Mouse (Mus musculus) leukemia stem cell, adult 10-12 weeks (primary cell): Measurements from ENCODE around the gene Plcb3. TPM values are rescaled to one million over a fixed set of nuclear protein-coding genes. Genes with fewer than 3 reads are reported as not detected.

ENCODE experiments used
- polyA plus RNA-seq: library from polyadenylated mRNA; stranded (reverse); fragments of >175 nt; gene quantifications from 2 replicates; pipeline ENCODE4 v1.2.3, GENCODE M21; 2012; ENCODE audit warnings: low replicate concordance

Gene Plcb3
- polyA plus RNA-seq: 22.0 and 26.6 TPM in 2 replicates

GRCm38 (mm10) chr19:6975537-6976521, at the start of gene Plcb3:
TSS of gene Plcb3 (minus strand) at chr19:6976470.

GRCm38 (mm10) chr19:7019191-7019590, 42.9 kb upstream of the Plcb3 start, which contains the start of gene Fermt3:
TSS of gene Fermt3 (minus strand) at chr19:7019469.

GRCm38 (mm10) chr19:6996006-6996405, 19.7 kb upstream of the Plcb3 start, which contains the start of the genes Nudt22 and Trpt1:
TSS of gene Nudt22 (minus strand) at chr19:6996117.
TSS of gene Trpt1 (plus strand) at chr19:6996131.

GRCm38 (mm10) chr19:6992011-6992858, 16.0 kb upstream of the Plcb3 start, which contains the start of gene Dnajc4:
TSS of gene Dnajc4 (minus strand) at chr19:6992572.

GRCm38 (mm10) chr19:6987061-6987903, 11.0 kb upstream of the Plcb3 start, which contains the start of gene Vegfb:
TSS of gene Vegfb (minus strand) at chr19:6987651.

GRCm38 (mm10) chr19:6980381-6981093, 4.3 kb upstream of the Plcb3 start, which contains the start of gene Fkbp2:
TSS of gene Fkbp2 (minus strand) at chr19:6980501.

GRCm38 (mm10) chr19:6974211-6975205, 1.8 kb downstream of the Plcb3 start, which contains the start of gene Ppp1r14b:
TSS of gene Ppp1r14b (plus strand) at chr19:6974968.

GRCm38 (mm10) chr19:6942249-6942691, 34.0 kb downstream of the Plcb3 start, which contains the start of gene Gpr137:
TSS of gene Gpr137 (minus strand) at chr19:6942480.

GRCm38 (mm10) chr19:6941372-6942248, 34.7 kb downstream of the Plcb3 start, which contains the start of gene Bad:
TSS of gene Bad (plus strand) at chr19:6941861.

GRCm38 (mm10) chr19:6934195-6934977, 41.9 kb downstream of the Plcb3 start, which contains the start of gene Kcnk4:
TSS of gene Kcnk4 (minus strand) at chr19:6934515.

GRCm38 (mm10) chr19:6925307-6925573, 51.0 kb downstream of the Plcb3 start, which contains the start of gene Catsperz:
TSS of gene Catsperz (minus strand) at chr19:6925380.

GRCm38 (mm10) chr19:6921647-6922567, 54.4 kb downstream of the Plcb3 start, which contains the start of gene Esrra:
TSS of gene Esrra (minus strand) at chr19:6921813.

GRCm38 (mm10) chr19:6909507-6910289, 66.6 kb downstream of the Plcb3 start, which contains the start of the genes Trmt112 and Prdx5:
TSS of gene Trmt112 (plus strand) at chr19:6909698.
TSS of gene Prdx5 (minus strand) at chr19:6910106.

